18 mouse cellular contexts compared by ENCODE assay signal in genomic region chr5:35691246-35691645, GRCm38 (mm10). TPM values are rescaled to one million over a fixed set of nuclear protein-coding genes. Genes with fewer than 3 reads are reported as not detected.
DNase-seq lines count a peak whose midpoint lies in the region; ATAC-seq and TF ChIP-seq lines count a peak whose summit lies in the region.
"Had no signal": no experiment of that assay in that cellular context is flagged by ENCODE, and none has a peak within 500 bp of the region (broad histone marks: within the 10 kb centered on the region; RNA-seq: fewer than 3 reads in every experiment).

No protein-coding gene starts in this region.

- peaks cover 11% of the 10 kb centered on the region for H3K4me1 ChIP-seq in forebrain, embryonic 12.5 days
- H3K4me1 ChIP-seq in forebrain, embryonic 16.5 days (replicated peaks; ENCODE audit: control insufficient read depth, insufficient read depth, low read length): no peaks in the 10 kb centered on the region
- H3K4me1 ChIP-seq in hindbrain, embryonic 10.5 days (replicated peaks): peaks cover 49% of the 10 kb centered on the region
- H3K4me1 ChIP-seq in hindbrain, embryonic 12.5 days: peaks cover 16% of the 10 kb centered on the region
- no peaks in the 10 kb centered on the region for H3K4me1 ChIP-seq in lung, postnatal 0 days (ENCODE audit: insufficient read depth, low read depth, low read length)
- H3K4me1 ChIP-seq in stomach, embryonic 16.5 days (ENCODE audit: control insufficient read depth, insufficient read depth, low read length): peaks cover 28% of the 10 kb centered on the region
- H3K4me1 ChIP-seq: forebrain, embryonic 13.5 days; liver, embryonic 13.5 days had no signal

- ATAC-seq in forebrain, embryonic 12.5 days (ENCODE audit: low FRiP score): no peak
- ATAC-seq in forebrain, embryonic 16.5 days: no peak
- no peak for ATAC-seq in hindbrain, embryonic 12.5 days (ENCODE audit: low FRiP score)
- peak; percentile 44 for ATAC-seq in lung, postnatal 0 days
- peak; percentile 54; the same call in 1 of the 2 replicates for ATAC-seq in stomach, embryonic 16.5 days (ENCODE audit: insufficient read depth, low FRiP score)
- ATAC-seq in monocyte, adult 5-6 weeks (replicated peaks; ENCODE audit: insufficient number of reproducible peaks, low FRiP score, low TSS enrichment, poor library complexity, severe bottlenecking): no peak
- ATAC-seq: forebrain, embryonic 13.5 days had no signal

- DNase-seq in hindbrain, embryonic 10.5 days (ENCODE audit: low spot score): no peak
- peak; percentile 37 for DNase-seq in lung, postnatal 0 days (ENCODE audit: low spot score)
- no peak for DNase-seq in lung, postnatal 14 days
- DNase-seq: cerebellum, postnatal 36 days; kidney, postnatal 36 days; layer of hippocampus, adult 9-11 months; liver, embryonic 13.5 days; right cerebral cortex, postnatal 25 days had no signal

- 80% methylated on average over 11 of the region's 11 CpGs for WGBS in forebrain, embryonic 12.5 days
- WGBS in forebrain, embryonic 16.5 days: 72% methylated on average over 11 of the region's 11 CpGs
- WGBS in hindbrain, embryonic 10.5 days: 74% methylated on average over 11 of the region's 11 CpGs
- WGBS in hindbrain, embryonic 12.5 days: 72% methylated on average over 11 of the region's 11 CpGs
- 19% methylated on average over 11 of the region's 11 CpGs for WGBS in lung, postnatal 0 days
- WGBS in stomach, embryonic 16.5 days: 26% methylated on average over 11 of the region's 11 CpGs

- no peak for TF ChIP-seq CTCF in lung, postnatal 0 days (IDR thresholded peaks at IDR 0.05)

- H3K27me3 ChIP-seq in forebrain, embryonic 12.5 days: no peaks in the 10 kb centered on the region
- H3K27me3 ChIP-seq in forebrain, embryonic 16.5 days (replicated peaks; ENCODE audit: control insufficient read depth, insufficient read depth, low read length): no peaks in the 10 kb centered on the region
- 0 out of 2 replicates have a peak, but pooled peaks cover 4% of the 10 kb centered on the region for H3K27me3 ChIP-seq in hindbrain, embryonic 10.5 days (ENCODE audit: insufficient read depth, poor library complexity, severe bottlenecking)
- no peaks in the 10 kb centered on the region for H3K27me3 ChIP-seq in hindbrain, embryonic 12.5 days
- H3K27me3 ChIP-seq in lung, postnatal 0 days (replicated peaks; ENCODE audit: insufficient read depth, low read length): no peaks in the 10 kb centered on the region
- no peaks in the 10 kb centered on the region for H3K27me3 ChIP-seq in stomach, embryonic 16.5 days (ENCODE audit: control insufficient read depth, insufficient read depth, low read length)
- H3K27me3 ChIP-seq: forebrain, embryonic 13.5 days; liver, embryonic 13.5 days; midbrain, embryonic 12.5 days had no signal

- no peak overlapping the region for H3K4me2 ChIP-seq in forebrain, embryonic 12.5 days
- H3K4me2 ChIP-seq in forebrain, embryonic 16.5 days (ENCODE audit: low read length): no peak overlapping the region
- no peak overlapping the region for H3K4me2 ChIP-seq in hindbrain, embryonic 12.5 days (replicated peaks)
- no peak overlapping the region for H3K4me2 ChIP-seq in lung, postnatal 0 days (replicated peaks; ENCODE audit: low read depth, low read length)
- no peak overlapping the region for H3K4me2 ChIP-seq in stomach, embryonic 16.5 days (ENCODE audit: low read depth, low read length)
- H3K4me2 ChIP-seq: forebrain, embryonic 13.5 days; limb, embryonic 12.5 days; liver, embryonic 13.5 days; midbrain, embryonic 12.5 days had no signal

- TF ChIP-seq EP300 in lung, postnatal 0 days (IDR thresholded peaks at IDR 0.05): no peak

- no peak overlapping the region for H3K4me3 ChIP-seq in forebrain, embryonic 12.5 days (replicated peaks)
- H3K4me3 ChIP-seq in forebrain, embryonic 16.5 days (replicated peaks; ENCODE audit: low read length): no peak overlapping the region
- H3K4me3 ChIP-seq in hindbrain, embryonic 10.5 days: no peak overlapping the region
- H3K4me3 ChIP-seq in hindbrain, embryonic 12.5 days: no peak overlapping the region
- H3K4me3 ChIP-seq in lung, postnatal 0 days (ENCODE audit: low read depth, low read length): no peak overlapping the region
- no peak overlapping the region for H3K4me3 ChIP-seq in stomach, embryonic 16.5 days (replicated peaks; ENCODE audit: low read length)
- H3K4me3 ChIP-seq: forebrain, embryonic 13.5 days; limb, embryonic 12.5 days; liver, embryonic 13.5 days; midbrain, embryonic 12.5 days had no signal

- H3K9me3 ChIP-seq in forebrain, embryonic 12.5 days: no peaks in the 10 kb centered on the region
- no peaks in the 10 kb centered on the region for H3K9me3 ChIP-seq in forebrain, embryonic 16.5 days (ENCODE audit: control insufficient read depth, low read length)
- H3K9me3 ChIP-seq in hindbrain, embryonic 10.5 days: no peaks in the 10 kb centered on the region
- H3K9me3 ChIP-seq in hindbrain, embryonic 12.5 days (replicated peaks): no peaks in the 10 kb centered on the region
- no peaks in the 10 kb centered on the region for H3K9me3 ChIP-seq in lung, postnatal 0 days (ENCODE audit: low read length)
- no peaks in the 10 kb centered on the region for H3K9me3 ChIP-seq in stomach, embryonic 16.5 days (replicated peaks; ENCODE audit: control insufficient read depth, low read length)
- H3K9me3 ChIP-seq: forebrain, embryonic 13.5 days; limb, embryonic 12.5 days; liver, embryonic 13.5 days; midbrain, embryonic 12.5 days had no signal

- H3K36me3 ChIP-seq in forebrain, embryonic 12.5 days (replicated peaks): no peaks in the 10 kb centered on the region
- no peaks in the 10 kb centered on the region for H3K36me3 ChIP-seq in forebrain, embryonic 16.5 days (ENCODE audit: control insufficient read depth, insufficient read depth)
- no peaks in the 10 kb centered on the region for H3K36me3 ChIP-seq in hindbrain, embryonic 10.5 days
- no peaks in the 10 kb centered on the region for H3K36me3 ChIP-seq in hindbrain, embryonic 12.5 days
- H3K36me3 ChIP-seq in lung, postnatal 0 days (ENCODE audit: insufficient read depth, low read length): no peaks in the 10 kb centered on the region
- H3K36me3 ChIP-seq in stomach, embryonic 16.5 days (ENCODE audit: control insufficient read depth, insufficient read depth, low read length): no peaks in the 10 kb centered on the region
- H3K36me3 ChIP-seq: limb, embryonic 12.5 days; liver, embryonic 13.5 days; midbrain, embryonic 12.5 days had no signal

- no peak overlapping the region for H3K27ac ChIP-seq in forebrain, embryonic 12.5 days
- no peak overlapping the region for H3K27ac ChIP-seq in forebrain, embryonic 16.5 days (ENCODE audit: low read length)
- H3K27ac ChIP-seq in hindbrain, embryonic 10.5 days: 0 out of 2 replicates have a peak overlapping the region, but pooled peaks have one; percentile 19
- no peak overlapping the region for H3K27ac ChIP-seq in hindbrain, embryonic 12.5 days
- no peak overlapping the region for H3K27ac ChIP-seq in lung, postnatal 0 days (ENCODE audit: low read length)
- peak overlapping the region; percentile 73; the same call in 1 of the 2 replicates for H3K27ac ChIP-seq in stomach, embryonic 16.5 days (ENCODE audit: low read length)
- H3K27ac ChIP-seq: forebrain, embryonic 13.5 days; limb, embryonic 12.5 days; liver, embryonic 13.5 days; macrophage; midbrain, embryonic 12.5 days had no signal

- H3K9ac ChIP-seq in forebrain, embryonic 12.5 days: 0 out of 2 replicates have a peak overlapping the region, but pooled peaks have one; percentile 0
- H3K9ac ChIP-seq in forebrain, embryonic 16.5 days (replicated peaks; ENCODE audit: low read depth, low read length): no peak overlapping the region
- H3K9ac ChIP-seq in hindbrain, embryonic 12.5 days: no peak overlapping the region
- no peak overlapping the region for H3K9ac ChIP-seq in lung, postnatal 0 days (replicated peaks; ENCODE audit: low read depth)
- no peak overlapping the region for H3K9ac ChIP-seq in stomach, embryonic 16.5 days (ENCODE audit: low read length)
- H3K9ac ChIP-seq: forebrain, embryonic 13.5 days; limb, embryonic 12.5 days; liver, embryonic 13.5 days; midbrain, embryonic 12.5 days had no signal

RNA-seq across cellular contexts. Expression of gene Htra3, which starts 11.7 kb away (rescaled TPM):
- 5.9 and 8.2 TPM in 2 replicates for polyA plus RNA-seq in forebrain, embryonic 12.5 days (2016; fragmentation: Nextera tagmentation; extraction: Ambion mirVana)
- 11.3 and 11.8 TPM in 2 replicates for polyA plus RNA-seq in forebrain, embryonic 16.5 days (2015; fragmentation: Nextera tagmentation; extraction: Ambion mirVana)
- polyA plus RNA-seq in hindbrain, embryonic 10.5 days (2016; fragmentation: Nextera tagmentation; extraction: Ambion mirVana): 5.4 and 8.9 TPM in 2 replicates
- polyA plus RNA-seq in hindbrain, embryonic 12.5 days (2016; fragmentation: Nextera tagmentation; extraction: Ambion mirVana): 7.3 and 9.7 TPM in 2 replicates
- 35.7 and 40.5 TPM in 2 replicates for polyA plus RNA-seq in lung, postnatal 0 days (2015; fragmentation: Nextera tagmentation; extraction: Ambion mirVana)
- 67.7 and 77.5 TPM in 2 replicates for polyA plus RNA-seq in stomach, embryonic 16.5 days (2015; fragmentation: Nextera tagmentation; extraction: Ambion mirVana)
- not detected in 3 replicates for total RNA-seq in monocyte, adult 5-6 weeks (2017)
- total RNA-seq: MEL had no signal

RNA-seq across cellular contexts. Expression of gene Sh3tc1, which starts 48.5 kb away (rescaled TPM):
- 3.0 and 4.0 TPM in 2 replicates for polyA plus RNA-seq in forebrain, embryonic 12.5 days (2016; fragmentation: Nextera tagmentation; extraction: Ambion mirVana)
- 2.3 and 2.8 TPM in 2 replicates for polyA plus RNA-seq in forebrain, embryonic 16.5 days (2015; fragmentation: Nextera tagmentation; extraction: Ambion mirVana)
- 3.3 and 4.7 TPM in 2 replicates for polyA plus RNA-seq in hindbrain, embryonic 10.5 days (2016; fragmentation: Nextera tagmentation; extraction: Ambion mirVana)
- polyA plus RNA-seq in hindbrain, embryonic 12.5 days (2016; fragmentation: Nextera tagmentation; extraction: Ambion mirVana): 4.0 and 4.7 TPM in 2 replicates
- polyA plus RNA-seq in lung, postnatal 0 days (2015; fragmentation: Nextera tagmentation; extraction: Ambion mirVana): 21.1 and 22.9 TPM in 2 replicates
- 6.2 and 9.1 TPM in 2 replicates for polyA plus RNA-seq in stomach, embryonic 16.5 days (2015; fragmentation: Nextera tagmentation; extraction: Ambion mirVana)
- total RNA-seq in monocyte, adult 5-6 weeks (2017): 8.3 to 17.8 TPM (median 12.1 TPM) in 3 replicates
- total RNA-seq: MEL had no signal

Comparison
In these comparisons a context has a peak if more than half of its experiments do, and no peak if none do; other contexts are left out.
1. H3K27ac ChIP-seq: peak in hindbrain, embryonic 10.5 days (single experiment) and stomach, embryonic 16.5 days (single experiment); none in forebrain, embryonic 12.5 days (single experiment), forebrain, embryonic 16.5 days (single experiment), hindbrain, embryonic 12.5 days (single experiment) and lung, postnatal 0 days (single experiment).
2. ATAC-seq: peak in lung, postnatal 0 days (single experiment) and stomach, embryonic 16.5 days (single experiment); none in forebrain, embryonic 12.5 days (single experiment), forebrain, embryonic 16.5 days (single experiment), hindbrain, embryonic 12.5 days (single experiment) and monocyte, adult 5-6 weeks (single experiment).